Mouse (Mus musculus): Measurements from ENCODE around the gene Ano6.

DNA sequence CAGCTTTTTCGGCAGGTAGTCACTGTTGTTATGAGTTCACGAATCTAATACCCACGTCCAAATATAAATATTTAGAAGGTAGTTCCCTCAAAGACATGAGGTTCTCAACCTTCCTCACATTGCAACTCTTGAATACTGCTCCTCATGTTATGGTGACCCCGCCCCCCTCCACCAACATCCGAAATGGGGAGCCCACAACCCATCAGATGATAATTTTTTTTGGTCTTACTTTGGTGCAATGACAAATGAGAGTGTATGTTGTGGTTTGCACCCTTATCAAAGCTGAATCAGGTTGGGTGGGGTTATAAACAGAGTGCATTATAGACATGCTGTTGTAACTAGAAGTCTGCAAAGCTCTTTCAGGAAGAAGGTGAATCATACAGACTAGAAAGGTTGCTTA is 99.7 kb downstream of the Ano6 start:
- no peak for TF ChIP-seq CTCF (conservative IDR thresholded peaks at IDR 0.05 in 1 of 2, IDR thresholded peaks at IDR 0.05 in 1 of 2; ENCODE audit: low read depth in 2 of 2, low read length in 2 of 2)
- TF ChIP-seq TCF12 (IDR thresholded peaks at IDR 0.05; ENCODE audit: low read depth, low read length) = no peak

Measured in CH12.LX (cell line).